Mouse (Mus musculus) testis, adult 10 weeks (tissue): Measurements from ENCODE around the gene Pfn3. TPM values are rescaled to one million over a fixed set of nuclear protein-coding genes. Genes with fewer than 3 reads are reported as not detected.

ENCODE experiments used
- polyA plus RNA-seq: library from polyadenylated mRNA; stranded (reverse); fragments of 350-450 nt; fragmentation: Illumina TruSeq; extraction: RNeasy Lipid Tissue Mini Kit (QIAGEN cat#74804); gene quantifications from one replicate; pipeline ENCODE4 v1.2.3, GENCODE M21; 2014; ENCODE audit warnings: low read depth, low replicate concordance

Pfn3 gene
- 0.50 TPM for polyA plus RNA-seq

DNA sequence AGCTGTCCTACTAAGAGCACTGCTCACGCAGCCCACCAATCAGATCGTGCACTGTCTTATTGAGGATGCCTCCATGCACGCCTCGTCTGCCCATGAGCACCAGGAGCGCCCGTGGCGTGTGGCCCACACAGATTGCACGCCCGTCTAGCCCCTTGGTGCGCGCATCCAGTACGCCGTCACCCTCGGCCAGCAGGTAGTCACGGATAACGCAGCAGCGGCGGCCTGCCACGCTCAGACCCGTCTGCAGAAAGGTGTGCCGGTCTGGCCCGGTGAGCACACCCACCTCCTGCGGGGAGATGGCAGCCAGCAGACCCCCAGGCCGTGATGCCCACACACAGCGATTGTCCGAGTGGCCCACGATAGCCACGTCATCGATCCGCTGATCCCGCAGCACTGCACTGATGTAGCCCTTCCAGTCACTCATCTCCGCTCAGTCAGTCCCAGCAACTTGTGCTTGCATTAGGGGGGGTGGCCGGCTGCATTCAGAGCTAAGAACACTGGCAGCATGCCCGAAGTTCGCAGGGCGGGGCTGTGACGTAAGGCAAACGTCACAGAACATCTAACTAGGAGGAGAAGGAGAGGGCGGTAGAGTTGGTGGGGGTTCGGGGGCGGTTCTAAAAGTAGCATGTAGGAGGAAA is at the start of gene Pfn3:
Gene Pfn3, minus strand, starts transcription at position 490 of the 638 bp plus-strand sequence.

DNA sequence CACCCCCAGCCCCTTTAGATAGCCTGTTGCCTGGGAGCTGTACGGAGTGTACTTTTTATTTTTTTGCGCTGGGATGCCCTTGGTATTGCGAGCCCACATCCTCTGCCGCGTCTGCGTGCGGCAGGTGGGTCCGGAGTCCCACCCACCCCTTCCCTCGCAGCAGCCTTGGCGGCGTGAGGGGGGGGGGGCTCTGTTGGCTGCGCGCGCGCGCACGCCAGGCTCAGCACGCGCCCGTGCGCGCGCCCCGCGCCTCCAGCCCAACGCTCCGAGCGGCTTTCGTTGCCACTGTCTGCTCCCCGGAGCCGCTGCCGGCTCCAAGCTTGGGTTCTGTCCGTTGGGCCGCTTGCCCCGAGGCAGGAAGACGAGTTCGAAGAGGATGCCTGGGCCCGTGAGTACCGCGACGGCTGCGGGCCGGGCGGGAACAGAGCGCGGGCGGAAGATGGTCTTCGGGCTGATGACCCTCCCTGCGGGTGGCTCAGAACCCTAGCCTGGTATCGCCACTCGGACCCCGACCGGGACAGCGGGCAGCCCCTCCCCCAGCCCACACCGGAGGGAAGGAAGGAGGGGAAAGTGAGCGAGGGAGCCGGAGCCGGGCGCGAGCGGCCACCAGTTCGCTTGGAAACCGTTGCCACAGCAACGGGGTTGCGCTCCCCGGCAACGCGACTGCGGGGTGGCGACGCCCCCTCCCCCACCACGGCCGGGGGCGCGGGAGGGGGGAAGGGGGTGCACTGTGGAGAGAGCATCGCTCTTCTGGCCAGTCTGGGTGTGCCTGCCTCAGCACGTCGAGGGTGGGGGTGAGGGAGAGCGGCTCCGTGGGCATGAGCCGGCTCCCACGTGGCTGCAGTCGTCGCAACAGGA is 49.2 kb upstream of the Pfn3 start, which contains the start of gene Prr7:
Gene Prr7, plus strand, starts transcription at position 241 of the 858 bp plus-strand sequence.

DNA sequence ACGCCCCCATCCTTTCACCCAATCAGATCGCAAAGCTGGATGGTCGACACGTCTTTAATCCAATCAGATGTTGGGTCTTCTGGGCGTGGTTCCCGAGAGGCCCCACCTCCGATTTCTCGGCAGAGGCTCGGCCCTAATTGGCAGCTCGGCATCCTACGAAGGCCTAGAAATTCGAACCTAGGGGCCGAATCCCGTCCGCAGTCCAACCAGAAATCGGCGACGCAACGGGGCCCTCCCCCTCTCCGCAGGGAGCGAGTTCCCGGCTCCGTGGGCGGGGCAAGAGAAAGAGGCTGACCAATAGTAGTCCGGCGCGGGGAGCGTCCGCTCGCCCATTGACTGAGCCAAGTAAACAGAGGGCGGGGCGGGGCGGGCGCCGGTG is 29.9 kb upstream of the Pfn3 start, which contains the start of gene Grk6:
Gene Grk6, plus strand, starts transcription at position 136 of the 379 bp plus-strand sequence.

DNA sequence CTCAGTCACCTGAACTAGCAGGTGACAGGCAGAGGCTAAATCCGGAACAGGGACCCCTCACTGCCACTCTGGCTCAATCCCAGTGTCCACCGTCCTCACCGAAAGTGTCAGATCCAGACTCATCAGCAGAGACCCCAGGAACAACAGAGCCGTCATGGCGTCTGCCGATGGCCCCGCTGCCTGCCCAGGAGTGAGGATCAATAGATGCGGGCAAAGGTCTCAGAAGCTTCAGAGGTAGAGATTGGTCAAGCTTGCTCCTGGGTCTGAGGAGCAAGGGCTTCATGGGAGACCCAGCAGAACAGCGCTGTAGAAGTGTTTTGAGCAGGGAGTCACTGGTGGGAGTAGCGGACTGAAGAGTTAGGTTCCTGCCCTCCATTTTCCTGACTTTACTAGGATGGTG is 11.6 kb upstream of the Pfn3 start, which contains the start of gene F12:
Gene F12, minus strand, starts transcription at position 181 of the 400 bp plus-strand sequence.

DNA sequence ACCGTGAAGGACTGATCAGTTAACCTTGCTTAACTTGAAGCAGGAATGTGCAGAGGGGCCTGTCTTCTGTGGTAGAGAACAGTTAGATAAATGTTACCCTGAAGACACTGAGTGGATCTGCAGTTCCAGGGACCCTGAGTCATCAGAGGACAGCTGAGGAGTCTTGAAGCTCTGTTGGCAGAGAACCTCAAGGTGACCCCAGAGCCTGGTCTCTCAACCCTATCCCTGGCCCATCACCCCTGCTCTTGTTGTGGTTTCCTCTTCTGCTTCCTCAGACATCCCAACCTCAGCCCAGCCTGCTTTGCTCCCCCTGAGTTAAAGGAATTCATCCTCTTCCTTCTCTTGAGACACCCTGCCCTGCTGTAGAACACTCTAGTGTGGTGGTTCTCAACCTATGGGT is 16.9 kb downstream of the Pfn3 start, which contains the start of gene Slc34a1:
Gene Slc34a1, plus strand, starts transcription at position 100 of the 400 bp plus-strand sequence.

DNA sequence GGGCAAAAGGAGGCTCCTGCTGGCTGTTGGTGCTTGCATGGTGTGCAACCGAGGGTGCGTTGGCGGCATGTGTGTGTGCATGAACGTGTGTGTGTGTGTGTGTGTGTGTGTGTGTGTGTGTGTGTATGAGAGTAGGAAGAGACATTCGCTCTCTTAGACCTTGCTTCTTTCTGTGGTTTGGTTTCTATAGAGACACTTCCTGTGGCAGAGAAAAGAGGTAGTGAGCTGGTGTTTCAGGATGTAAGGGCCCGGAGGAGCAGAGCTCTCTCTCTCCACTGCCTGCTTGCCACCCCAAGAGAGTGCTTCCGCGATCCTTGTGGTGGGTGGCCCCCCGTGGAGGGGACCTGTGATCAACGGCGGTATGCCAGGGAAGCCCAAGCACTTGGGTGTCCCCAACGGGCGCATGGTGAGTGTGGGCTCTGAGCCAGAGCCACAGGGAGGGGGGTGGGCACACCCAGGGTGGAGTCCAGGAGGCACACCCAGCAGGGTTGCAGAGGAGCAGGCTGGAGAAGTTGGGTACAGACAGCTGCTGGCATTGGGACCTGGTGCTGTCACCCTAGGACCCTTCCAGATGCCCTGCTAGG is 45.4 kb downstream of the Pfn3 start, which contains the start of gene Rgs14:
Gene Rgs14, plus strand, starts transcription at position 202 of the 584 bp plus-strand sequence.

Other genes with a start within 250 kb of the Pfn3 start
- gene Nsd1, start 205.4 kb downstream of the Pfn3 start, polyA plus RNA-seq, result 38.5 TPM
- 1.8 TPM for gene Prelid1, start 94.7 kb downstream of the Pfn3 start, polyA plus RNA-seq
- gene Rab24, start 93.3 kb downstream of the Pfn3 start, polyA plus RNA-seq, result 5.3 TPM
- not detected for gene Mxd3, start 85.4 kb downstream of the Pfn3 start, polyA plus RNA-seq
- 5.4 TPM for gene Lman2, start 52.4 kb downstream of the Pfn3 start, polyA plus RNA-seq
- gene Rgs14, start 45.5 kb downstream of the Pfn3 start, polyA plus RNA-seq, result not detected
- not detected for gene Slc34a1, start 17.0 kb downstream of the Pfn3 start, polyA plus RNA-seq
- not detected for gene F12, start 11.6 kb upstream of the Pfn3 start, polyA plus RNA-seq
- gene Grk6, start 29.8 kb upstream of the Pfn3 start, polyA plus RNA-seq, result 1.5 TPM
- gene Prr7, start 49.0 kb upstream of the Pfn3 start, polyA plus RNA-seq, result not detected
- 1.4 TPM for gene Dbn1, start 72.9 kb upstream of the Pfn3 start, polyA plus RNA-seq
- 0.13 TPM for gene Pdlim7, start 98.4 kb upstream of the Pfn3 start, polyA plus RNA-seq
- gene Dok3, start 114.1 kb upstream of the Pfn3 start, polyA plus RNA-seq, result not detected
- gene Ddx41, start 121.4 kb upstream of the Pfn3 start, polyA plus RNA-seq, result 3.1 TPM
- gene Fam193b, start 155.9 kb upstream of the Pfn3 start, polyA plus RNA-seq, result 2.9 TPM
- 17.2 TPM for gene Tmed9, start 158.5 kb upstream of the Pfn3 start, polyA plus RNA-seq
- 2.7 TPM for gene B4galt7, start 184.7 kb upstream of the Pfn3 start, polyA plus RNA-seq
- 38.8 TPM for gene Caml, start 207.8 kb upstream of the Pfn3 start, polyA plus RNA-seq
- gene Ddx46, start 219.8 kb upstream of the Pfn3 start, polyA plus RNA-seq, result 99.2 TPM